Mouse (Mus musculus): ENCODE results near the gene AI837181.

AI837181 gene

GRCm38 (mm10) chr19:5414534-5414957 is 10.4 kb upstream of the AI837181 start:
- WGBS = 63% methylated on average over 2 of the region's 2 CpGs

DNA sequence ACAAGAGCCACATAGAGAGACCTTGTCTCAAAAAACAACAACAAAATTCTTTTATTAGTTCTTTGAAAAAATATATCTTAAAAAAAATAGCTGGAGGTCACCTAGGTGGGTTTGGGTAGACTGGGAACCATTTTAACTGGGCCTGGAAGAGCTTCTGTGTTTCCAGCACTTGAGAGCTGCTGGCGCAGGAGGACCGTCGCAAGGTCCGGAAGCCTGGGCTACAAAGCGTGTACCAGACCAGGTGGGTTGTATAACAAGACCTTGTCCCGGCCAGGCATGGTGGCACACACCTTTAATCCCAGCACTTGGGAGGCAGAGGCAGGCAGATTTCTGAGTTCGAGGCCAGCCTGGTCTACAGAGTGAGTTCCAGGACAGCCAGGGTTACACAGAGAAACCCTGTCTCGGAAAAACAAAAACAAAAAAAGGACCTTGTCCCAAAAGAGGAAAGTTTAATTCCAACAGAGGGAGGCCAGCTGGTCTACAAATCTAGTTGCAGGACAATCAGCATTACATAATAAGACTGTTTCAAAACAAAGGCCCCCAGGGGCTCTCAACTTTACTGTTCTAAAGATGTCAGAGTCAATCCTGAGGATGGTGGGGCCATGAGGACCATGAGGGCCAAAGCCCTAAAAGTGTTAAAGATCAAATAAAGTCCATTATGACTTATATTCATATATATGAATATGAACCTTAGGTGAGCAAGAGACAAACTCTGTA is 6.0 kb upstream of the AI837181 start:
- 94% methylated on average over 8 of the region's 8 CpGs for WGBS

- 97% methylated on average over 9 of the region's 9 CpGs for WGBS
Observed at GRCm38 (mm10) chr19:5419630-5420029, 5.3 kb upstream of the AI837181 start.

DNA sequence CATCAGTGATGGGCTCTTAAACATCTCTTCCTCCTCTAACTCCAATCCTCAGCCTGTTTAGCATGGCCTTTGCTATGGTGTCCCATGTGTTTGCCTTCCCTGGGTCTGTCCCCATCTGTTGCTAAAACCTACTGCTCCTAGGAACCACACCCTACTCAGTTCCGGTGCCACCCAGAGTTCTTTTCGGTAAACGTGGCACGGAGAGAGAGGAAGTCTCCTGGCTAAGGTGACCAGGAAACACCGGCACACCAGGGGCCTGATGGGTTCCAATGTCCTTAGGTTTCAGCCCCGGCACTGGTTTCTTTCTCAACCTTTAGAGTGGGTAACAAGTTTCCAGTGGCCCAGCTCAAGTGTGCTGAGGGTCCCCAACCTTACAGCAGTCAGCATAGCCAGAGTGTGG is 4.4 kb upstream of the AI837181 start:
- WGBS = 86% methylated on average over 6 of the region's 6 CpGs

- WGBS = 85% methylated on average over 5 of the region's 5 CpGs
Observed at GRCm38 (mm10) chr19:5421784-5422183, 3.2 kb upstream of the AI837181 start.

- WGBS = 73% methylated on average over 10 of the region's 10 CpGs
Observed at GRCm38 (mm10) chr19:5422267-5422666, 2.7 kb upstream of the AI837181 start.

GRCm38 (mm10) chr19:5422895-5423443 is 2.0 kb upstream of the AI837181 start:
- WGBS = 83% methylated on average over 9 of the region's 9 CpGs

DNA sequence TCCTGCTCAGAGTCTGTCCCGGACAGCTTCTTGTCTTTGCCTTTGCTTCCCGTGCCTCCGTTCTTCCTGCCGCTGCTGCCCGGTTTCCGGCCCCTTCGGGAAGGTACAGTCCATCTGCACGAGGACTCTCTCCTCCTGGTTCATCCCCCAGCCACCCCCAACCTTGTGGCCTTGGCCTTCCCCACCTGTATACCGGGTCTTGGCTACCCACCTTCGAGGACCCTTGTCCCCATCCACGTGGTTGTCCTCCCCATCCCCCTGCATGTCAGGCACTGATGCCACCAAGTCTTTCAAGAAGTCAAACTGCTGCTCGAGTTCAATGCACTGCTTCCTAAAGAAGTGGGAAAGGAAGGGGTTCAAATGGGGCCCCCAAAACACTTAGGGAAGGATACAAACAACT is 1.4 kb upstream of the AI837181 start:
- 54% methylated on average over 12 of the region's 12 CpGs for WGBS

- WGBS = under 1% methylated on average over 48 of the region's 48 CpGs
Observed at GRCm38 (mm10) chr19:5424092-5424781, 707 bp upstream of the AI837181 start.

DNA sequence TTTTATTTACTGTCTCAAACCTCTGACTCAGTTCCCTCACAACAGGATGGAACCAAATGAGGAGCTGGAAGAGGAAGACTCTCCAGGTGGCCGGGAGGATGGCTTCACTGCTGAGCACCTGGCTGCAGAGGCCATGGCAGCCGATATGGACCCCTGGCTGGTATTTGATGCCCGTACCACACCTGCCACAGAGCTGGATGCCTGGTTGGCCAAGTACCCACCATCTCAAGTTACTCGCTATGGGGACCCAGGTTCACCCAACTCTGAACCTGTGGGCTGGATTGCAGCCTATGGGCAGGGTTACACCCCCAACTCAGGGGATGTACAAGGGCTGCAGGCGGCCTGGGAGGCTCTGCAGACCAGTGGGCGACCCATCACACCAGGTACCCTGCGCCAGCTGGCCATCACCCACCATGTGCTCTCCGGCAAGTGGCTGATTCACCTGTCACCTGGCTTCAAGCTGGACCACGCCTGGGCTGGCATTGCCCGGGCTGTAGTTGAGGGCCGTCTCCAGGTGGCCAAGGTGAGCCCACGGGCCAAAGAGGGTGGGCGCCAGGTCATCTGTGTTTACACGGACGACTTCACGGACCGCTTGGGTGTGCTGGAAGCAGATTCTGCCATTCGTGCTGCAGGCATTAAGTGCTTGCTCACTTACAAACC is 1.1 kb downstream of the AI837181 start:
- WGBS = 88% methylated on average over 18 of the region's 18 CpGs

- 92% methylated on average over 13 of the region's 13 CpGs for WGBS
Observed at GRCm38 (mm10) chr19:5426640-5427290, 1.8 kb downstream of the AI837181 start.

DNA sequence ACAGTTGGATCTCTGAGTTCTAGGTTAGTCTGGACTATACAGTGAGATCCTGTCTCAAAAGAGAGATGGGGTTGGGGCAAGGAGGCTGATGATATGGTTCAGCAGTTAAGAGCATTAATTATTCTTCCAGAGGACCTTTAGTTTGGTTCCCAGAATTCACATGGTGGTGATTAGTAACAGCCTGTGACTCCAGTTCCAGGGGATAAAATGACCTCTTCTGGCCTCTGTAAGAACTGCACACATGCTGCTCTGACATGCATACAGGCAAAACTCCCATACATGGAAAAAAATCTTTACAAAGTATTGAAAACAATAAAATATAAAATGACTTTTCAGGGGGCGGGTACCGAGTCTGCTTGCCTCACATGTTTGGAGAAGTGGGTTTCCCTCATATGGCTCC is 3.1 kb downstream of the AI837181 start:
- 85% methylated on average over 2 of the region's 2 CpGs for WGBS

DNA sequence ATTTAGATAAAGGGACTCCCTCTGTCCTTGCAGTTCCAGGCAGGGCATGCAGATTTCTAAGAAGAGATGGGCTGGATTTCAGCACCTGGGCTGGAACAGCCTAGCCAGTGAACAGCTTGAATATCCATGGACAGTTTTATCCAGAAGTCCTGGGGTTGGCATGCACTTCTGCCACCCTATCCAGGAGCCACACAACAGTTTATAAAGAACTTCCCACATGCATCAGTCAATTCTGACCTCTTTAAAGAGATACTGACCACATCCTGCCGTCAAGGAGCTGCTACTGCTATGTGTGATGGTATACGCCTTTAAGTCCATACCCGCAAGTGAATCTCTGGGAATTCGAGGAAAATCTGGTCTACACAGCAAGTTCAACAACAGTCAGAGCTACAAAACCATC is 4.3 kb downstream of the AI837181 start:
- 80% methylated on average over 4 of the region's 4 CpGs for WGBS

- WGBS = 40% methylated on average over 8 of the region's 8 CpGs
Observed at GRCm38 (mm10) chr19:5429806-5430205, 4.9 kb downstream of the AI837181 start.

DNA sequence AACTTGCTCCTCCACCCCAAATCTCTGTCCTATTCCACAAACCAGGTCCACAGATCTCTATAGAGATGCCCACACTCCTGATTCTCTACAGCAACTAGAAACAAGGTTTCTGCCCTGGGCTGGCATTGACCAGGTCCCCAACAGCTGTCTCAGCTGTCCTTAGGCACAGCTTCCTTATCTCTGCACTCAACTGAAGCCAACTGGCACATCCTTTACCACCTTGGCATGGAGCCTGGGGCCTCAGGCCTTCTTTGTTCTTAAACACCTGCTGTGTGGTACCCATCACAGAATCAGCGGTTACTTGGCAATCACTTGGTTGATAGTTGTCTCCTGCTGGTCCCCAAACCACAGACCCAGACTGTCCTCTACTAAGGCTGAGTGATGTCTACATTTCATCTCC is 5.5 kb downstream of the AI837181 start:
- WGBS = 65% methylated on average over 1 of the region's 1 CpGs

- WGBS = 83% methylated on average over 4 of the region's 4 CpGs
Observed at GRCm38 (mm10) chr19:5431911-5432464, 7.0 kb downstream of the AI837181 start.

DNA sequence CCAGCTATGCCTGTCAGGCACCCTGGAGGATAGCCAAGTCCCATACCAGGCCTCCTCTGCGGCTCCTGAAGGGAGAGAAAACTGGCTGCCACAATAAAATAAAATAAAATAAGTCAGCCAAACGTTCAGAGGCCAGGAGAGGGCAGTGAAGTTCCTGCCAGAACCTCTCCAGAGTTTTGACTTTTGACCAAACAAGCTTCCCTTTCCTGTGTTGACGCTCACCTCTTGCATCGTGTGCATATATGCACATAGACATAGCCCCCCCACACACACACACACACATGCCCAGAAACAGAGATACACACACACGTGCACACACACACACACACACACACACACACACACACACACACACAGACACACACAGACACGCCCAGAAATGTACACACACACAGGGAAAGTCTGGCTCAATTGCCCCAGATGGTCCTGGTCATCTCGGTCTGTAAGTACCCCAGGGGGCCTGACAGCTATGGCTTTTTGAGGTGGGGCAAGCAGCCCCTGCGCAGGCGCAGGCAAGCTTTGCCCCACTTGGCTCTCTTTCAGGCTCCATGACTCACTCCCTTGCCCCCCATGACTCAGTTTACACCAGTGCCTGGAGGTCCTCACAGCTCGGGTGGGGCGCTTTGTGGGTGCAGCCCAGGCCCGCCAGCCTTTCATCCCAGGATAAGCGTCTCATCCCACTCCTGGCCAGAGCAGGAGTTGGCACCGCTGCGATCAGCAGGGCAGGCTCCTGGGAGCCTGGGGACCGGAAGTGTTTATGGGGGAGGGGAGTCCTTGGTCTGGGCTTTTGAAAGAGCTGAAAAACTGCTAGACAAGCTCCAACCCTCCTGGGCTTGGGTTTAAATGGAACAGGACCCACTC is 8.3 kb downstream of the AI837181 start:
- whole genome bisulfite sequencing = 21% methylated on average over 16 of the region's 16 CpGs

DNA sequence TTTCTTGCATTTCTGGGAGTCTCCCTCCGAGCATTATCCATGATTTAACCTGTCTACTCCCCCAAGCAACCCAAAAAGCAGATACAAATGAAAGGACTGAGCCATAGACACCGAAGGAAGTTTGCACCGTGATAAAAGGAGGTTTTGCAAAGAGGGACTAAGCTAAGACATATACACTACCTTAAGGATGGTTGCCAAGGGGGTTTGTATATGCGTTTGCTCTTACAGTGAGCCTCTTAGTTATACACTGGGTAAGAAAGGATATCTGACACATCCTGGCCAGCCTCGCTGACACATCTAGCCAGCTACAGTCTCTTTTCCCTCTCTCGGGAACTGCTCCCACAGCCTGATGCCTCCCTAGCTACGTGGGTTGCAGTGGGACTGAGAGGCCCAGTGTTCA is 9.0 kb downstream of the AI837181 start:
- 65% methylated on average over 7 of the region's 7 CpGs for WGBS

DNA sequence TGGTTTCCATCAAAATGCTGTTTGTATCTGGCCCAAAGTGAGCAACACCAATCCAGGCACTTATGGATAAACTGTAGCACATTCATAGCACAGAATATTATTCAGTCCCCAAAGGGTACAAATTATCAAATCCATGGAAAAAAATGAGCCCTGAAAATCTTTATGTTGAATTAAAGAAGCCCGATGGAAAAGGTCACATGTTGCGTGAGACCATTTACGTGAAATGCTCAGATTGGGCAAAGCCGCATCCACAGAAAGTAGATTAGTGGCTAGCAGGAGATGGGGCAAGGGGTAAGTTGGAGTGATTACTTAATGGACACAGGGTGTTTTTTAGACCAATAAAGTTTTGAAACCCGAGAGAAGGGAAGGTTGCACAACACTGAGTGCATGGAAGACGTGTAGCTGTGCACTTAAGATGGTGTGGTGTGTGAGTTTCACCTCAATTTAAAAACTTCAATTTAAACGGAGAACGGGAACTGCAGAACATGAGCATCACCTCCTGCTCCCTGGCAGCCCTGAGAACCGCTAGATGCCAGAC is 19.5 kb downstream of the AI837181 start:
- 77% methylated on average over 9 of the region's 9 CpGs for WGBS

GRCm38 (mm10) chr19:5444954-5445353 is 20.0 kb downstream of the AI837181 start:
- 55% methylated on average over 7 of the region's 7 CpGs for WGBS
